Mouse (Mus musculus) myocyte (in vitro differentiated cells): ENCODE results near the gene Gna14. TPM values are rescaled to one million over a fixed set of nuclear protein-coding genes. Genes with fewer than 3 reads are reported as not detected.

Experiments
- H3K27me3 ChIP-seq: one replicate; pipeline ENCODE4 v1.6.1; 2011; ENCODE audit not compliant: control insufficient read depth, insufficient read depth, insufficient read length
- H3K36me3 ChIP-seq: one replicate; pipeline ENCODE4 v1.6.1; 2011; ENCODE audit not compliant: control insufficient read depth, insufficient read depth
- H3K4me2 ChIP-seq: one replicate; pipeline ENCODE4 v1.6.1; 2011; ENCODE audit warnings: low read depth, control low read depth
- H3K4me3 ChIP-seq: one replicate; pipeline ENCODE4 v1.5.1; 2011; ENCODE audit warnings: mild to moderate bottlenecking, control low read depth, moderate library complexity
- H3K79me2 ChIP-seq: one replicate; pipeline ENCODE4 v1.6.1; 2011; ENCODE audit not compliant: control insufficient read depth, insufficient read depth
- H3ac ChIP-seq: one replicate; pipeline ENCODE4 v1.6.1; 2011; ENCODE audit not compliant: control insufficient read depth, insufficient read length
- CEBPB ChIP-seq: IDR thresholded peaks from 2 replicates; pipeline ENCODE4 v1.6.1; 2011; ENCODE audit warnings: mild to moderate bottlenecking, moderate library complexity; ENCODE audit not compliant: poor library complexity, insufficient read depth, severe bottlenecking
- E2F4 ChIP-seq: IDR thresholded peaks from one replicate; pipeline ENCODE4 v1.6.1; 2011; ENCODE audit warnings: mild to moderate bottlenecking, control low read depth, moderate library complexity; ENCODE audit not compliant: insufficient read depth
- MAX ChIP-seq: IDR thresholded peaks from one replicate; pipeline ENCODE4 v1.6.1; 2011; ENCODE audit warnings: low read depth, mild to moderate bottlenecking, control low read depth
- MYOD1 ChIP-seq, 3 experiments: IDR thresholded peaks; one replicate each; pipeline ENCODE4 v1.6.1; 2011; ENCODE audit warnings: control low read depth in 2 of 3, low read depth in 2 of 3, mild to moderate bottlenecking in 2 of 3, moderate library complexity in 1 of 3; ENCODE audit not compliant: insufficient read length in 2 of 3, control insufficient read depth in 1 of 3
- MYOG ChIP-seq, 3 experiments: IDR thresholded peaks; one replicate each; pipeline ENCODE4 v1.6.1; 2011; ENCODE audit warnings: control low read depth in 2 of 3, low read depth in 2 of 3, mild to moderate bottlenecking in 2 of 3; ENCODE audit not compliant: insufficient read length in 2 of 3, control insufficient read depth in 1 of 3, insufficient read depth in 1 of 3
- POLR2A ChIP-seq: IDR thresholded peaks from one replicate; pipeline ENCODE4 v1.6.1; 2011; ENCODE audit warnings: low read depth, mild to moderate bottlenecking, control low read depth, moderate library complexity; ENCODE audit not compliant: insufficient read length
- POLR2AphosphoS2 ChIP-seq: IDR thresholded peaks from one replicate; pipeline ENCODE4 v1.6.1; 2011; ENCODE audit warnings: low read depth, control low read depth; ENCODE audit not compliant: insufficient read length
- REST ChIP-seq: IDR thresholded peaks from one replicate; pipeline ENCODE4 v1.6.1; 2011; ENCODE audit warnings: mild to moderate bottlenecking, control low read depth, moderate library complexity; ENCODE audit not compliant: insufficient read depth, insufficient read length
- SRF ChIP-seq: IDR thresholded peaks from one replicate; pipeline ENCODE4 v1.6.1; 2011; ENCODE audit warnings: low read depth; ENCODE audit not compliant: control insufficient read depth, insufficient read length
- TCF12 ChIP-seq: IDR thresholded peaks from one replicate; pipeline ENCODE4 v1.6.1; 2011; ENCODE audit warnings: mild to moderate bottlenecking, control low read depth; ENCODE audit not compliant: poor library complexity, insufficient read depth, severe bottlenecking
- TCF3 ChIP-seq: IDR thresholded peaks from one replicate; pipeline ENCODE4 v1.6.1; 2011; ENCODE audit warnings: low read depth, control low read depth; ENCODE audit not compliant: insufficient read length
- USF1 ChIP-seq: IDR thresholded peaks from one replicate; pipeline ENCODE4 v1.6.1; 2011; ENCODE audit warnings: low read depth, mild to moderate bottlenecking, control low read depth, moderate library complexity
- polyA plus RNA-seq: library from polyadenylated mRNA; unstranded; fragments of >200 nt; fragmentation: generic; extraction: Trizol; gene quantifications from one replicate; pipeline ENCODE4 v1.2.1, GENCODE M21; 2012; ENCODE audit warnings: missing spikeins

The Gna14 gene
- polyA plus RNA-seq, 1 experiment = 0.02 TPM

DNA sequence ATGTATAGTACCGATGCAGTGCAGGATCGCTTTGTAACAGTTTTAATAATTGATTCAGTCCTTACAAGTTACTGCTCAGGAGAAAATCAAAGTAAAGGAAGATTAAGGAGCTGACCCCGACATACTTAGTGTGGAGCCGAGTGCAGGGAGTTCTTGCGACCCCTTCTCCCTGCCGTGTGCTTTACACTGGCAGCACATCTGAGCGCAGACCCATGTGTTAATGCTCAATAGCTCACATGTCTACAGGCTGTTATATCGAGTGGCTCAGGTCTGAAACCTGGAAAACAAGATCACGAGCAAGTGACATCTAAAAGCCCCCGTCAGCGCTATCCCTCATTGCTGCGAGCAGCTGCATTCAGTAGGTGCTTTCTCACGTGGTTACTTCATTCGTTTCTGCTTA is 25.3 kb downstream of the Gna14 start:
- H3K79me2 ChIP-seq = no peaks in the 10 kb centered on the region
- no peak overlapping the region for H3ac ChIP-seq
- TF ChIP-seq TCF3 (no peak), TCF12 (no peak), MYOG (IDR thresholded peaks at IDR 0.05; ENCODE audit: control insufficient read depth in 1 of 3, insufficient read depth in 1 of 3, insufficient read length in 2 of 3, low read depth in 2 of 3) (no peak), POLR2A (no peak), MAX (no peak), E2F4 (no peak), CEBPB (no peak), USF1 (no peak), REST (no peak)
- H3K4me2 ChIP-seq = no peak overlapping the region
- no peaks in the 10 kb centered on the region for H3K27me3 ChIP-seq
- no peak overlapping the region for H3K4me3 ChIP-seq
- H3K36me3 ChIP-seq = no peaks in the 10 kb centered on the region

DNA sequence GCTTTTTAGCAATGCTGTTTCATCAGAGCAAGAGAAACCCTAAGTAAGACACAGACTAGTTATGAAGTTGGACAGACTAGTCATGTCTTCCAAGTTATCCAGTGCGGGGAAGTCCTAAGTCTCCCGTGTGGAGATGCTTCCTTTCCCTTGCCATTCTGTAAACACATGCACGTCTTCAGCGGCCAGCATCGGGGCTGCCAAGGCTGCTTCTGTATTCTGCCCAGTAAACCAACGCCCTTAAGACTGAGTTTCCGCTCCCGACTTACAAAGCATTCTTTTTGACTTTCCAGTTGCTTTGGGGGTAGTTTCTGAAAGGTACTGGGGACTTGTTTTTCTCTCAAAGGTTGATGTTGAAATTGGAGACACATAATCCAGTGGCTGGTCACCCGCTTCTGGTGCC is 26.9 kb downstream of the Gna14 start:
- TF ChIP-seq TCF12 (no peak), MAX (no peak), POLR2A (no peak), TCF3 (no peak), MYOG (IDR thresholded peaks at IDR 0.05; ENCODE audit: control insufficient read depth in 1 of 3, insufficient read depth in 1 of 3, insufficient read length in 2 of 3, low read depth in 2 of 3) (no peak), REST (no peak), USF1 (no peak), E2F4 (no peak), POLR2AphosphoS2 (no peak), MYOD1 (IDR thresholded peaks at IDR 0.05; ENCODE audit: control insufficient read depth in 1 of 3, insufficient read length in 2 of 3, low read depth in 2 of 3) (no peak), CEBPB (no peak), SRF (no peak)
- H3K79me2 ChIP-seq = no peaks in the 10 kb centered on the region
- no peak overlapping the region for H3ac ChIP-seq
- H3K4me2 ChIP-seq = no peak overlapping the region
- no peak overlapping the region for H3K4me3 ChIP-seq
- H3K27me3 ChIP-seq = no peaks in the 10 kb centered on the region
- H3K36me3 ChIP-seq = no peaks in the 10 kb centered on the region

DNA sequence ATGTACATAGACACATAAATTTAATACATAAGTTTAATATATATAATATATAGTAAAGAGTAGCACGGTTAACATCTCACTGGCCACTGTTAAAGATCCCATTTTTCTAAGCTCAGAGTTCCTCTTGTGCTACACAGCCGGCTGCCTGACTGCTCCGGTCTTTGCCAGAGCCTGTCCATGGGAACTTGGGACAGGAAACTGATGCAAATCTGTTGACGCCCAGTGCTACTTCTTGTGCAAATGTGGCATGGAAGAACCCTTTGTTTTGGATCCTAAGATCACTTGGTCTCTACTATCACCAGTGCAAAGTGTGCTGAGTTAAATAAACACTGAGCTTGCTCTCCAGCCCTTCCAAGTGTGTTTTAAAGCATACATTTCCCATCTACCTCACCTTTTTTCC is 29.2 kb downstream of the Gna14 start:
- no peaks in the 10 kb centered on the region for H3K79me2 ChIP-seq
- H3K36me3 ChIP-seq = no peaks in the 10 kb centered on the region
- no peak overlapping the region for H3K4me2 ChIP-seq
- H3K4me3 ChIP-seq = no peak overlapping the region
- H3ac ChIP-seq = no peak overlapping the region
- TF ChIP-seq POLR2A = no peak
- no peak for TF ChIP-seq MYOD1 (IDR thresholded peaks at IDR 0.05; ENCODE audit: control insufficient read depth in 1 of 3, insufficient read length in 2 of 3, low read depth in 2 of 3)
- H3K27me3 ChIP-seq = no peaks in the 10 kb centered on the region

DNA sequence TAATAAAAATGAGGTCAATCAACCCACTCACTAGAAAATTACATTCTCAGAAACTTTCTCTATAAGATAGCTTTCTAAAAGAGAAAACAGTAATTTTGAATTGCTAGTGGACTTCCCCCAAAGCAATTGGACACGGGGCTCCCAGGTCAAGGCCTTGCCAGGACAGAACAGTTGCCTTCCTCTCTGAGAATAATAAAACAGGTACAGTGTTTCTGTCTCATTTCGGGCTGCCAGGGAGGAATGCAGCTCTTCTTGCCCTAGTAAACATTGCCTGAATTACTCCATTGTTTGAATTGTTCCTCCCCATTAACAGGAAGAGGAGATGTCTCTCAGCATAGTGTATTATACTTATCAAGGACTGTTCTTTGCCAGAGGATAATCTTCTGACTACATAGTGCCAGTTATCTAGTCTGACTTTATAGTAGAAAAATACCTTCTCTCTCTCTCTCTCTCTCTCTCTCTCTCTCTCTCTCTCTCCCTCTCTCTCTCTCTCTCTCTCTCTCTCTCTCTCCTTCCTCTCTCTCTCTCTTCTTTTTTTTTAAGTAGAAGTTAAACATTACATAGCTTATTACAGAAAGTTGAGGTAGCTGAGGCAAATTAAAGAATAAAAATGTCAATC is 33.3 kb downstream of the Gna14 start:
- TF ChIP-seq REST (no peak), MAX (no peak), TCF12 (no peak)
- Histone ChIP-seq H3ac (no peak overlapping the region), H3K4me3 (no peak overlapping the region), H3K27me3 (no peaks in the 10 kb centered on the region), H3K4me2 (no peak overlapping the region), H3K36me3 (no peaks in the 10 kb centered on the region), H3K79me2 (no peaks in the 10 kb centered on the region)

DNA sequence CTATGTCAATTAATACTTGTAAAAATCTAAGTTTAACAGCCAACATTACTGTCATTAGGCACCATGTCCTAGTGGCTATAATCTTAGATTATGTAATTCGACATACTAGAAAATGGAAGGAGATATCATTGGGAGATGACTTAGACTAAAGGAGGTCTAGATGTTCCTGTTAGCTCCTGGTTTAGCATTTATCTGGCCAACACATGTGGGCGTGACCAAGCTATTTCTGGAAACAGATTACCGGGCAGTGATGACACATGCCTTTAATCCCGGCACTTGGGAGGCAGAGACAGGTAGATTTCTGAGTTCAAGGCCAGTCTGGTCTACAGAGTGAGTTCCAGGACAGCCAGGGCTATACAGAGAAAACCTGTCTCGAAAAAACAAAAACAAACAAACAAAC is 37.1 kb downstream of the Gna14 start:
- H3K4me2 ChIP-seq = no peak overlapping the region
- no peaks in the 10 kb centered on the region for H3K79me2 ChIP-seq
- H3K36me3 ChIP-seq = no peaks in the 10 kb centered on the region
- H3K27me3 ChIP-seq = no peaks in the 10 kb centered on the region
- no peak for TF ChIP-seq SRF
- no peak for TF ChIP-seq MYOD1 (IDR thresholded peaks at IDR 0.05; ENCODE audit: control insufficient read depth in 1 of 3, insufficient read length in 2 of 3, low read depth in 2 of 3)
- TF ChIP-seq CEBPB = no peak
- no peak for TF ChIP-seq USF1
- no peak for TF ChIP-seq MYOG (IDR thresholded peaks at IDR 0.05; ENCODE audit: control insufficient read depth in 1 of 3, insufficient read depth in 1 of 3, insufficient read length in 2 of 3, low read depth in 2 of 3)
- TF ChIP-seq MAX = no peak
- TF ChIP-seq POLR2AphosphoS2 = no peak
- TF ChIP-seq E2F4 = no peak
- TF ChIP-seq POLR2A = no peak
- no peak for TF ChIP-seq TCF12
- no peak for TF ChIP-seq REST
- no peak for TF ChIP-seq TCF3
- no peak overlapping the region for H3ac ChIP-seq
- no peak overlapping the region for H3K4me3 ChIP-seq
